10 mouse cellular contexts compared by ENCODE assay signal in genomic region chr1:167288665-167289538, GRCm38 (mm10). TPM values are rescaled to one million over a fixed set of nuclear protein-coding genes. Genes with fewer than 3 reads are reported as not detected.
A peak's percentile ranks its signal among the peaks of the same experiment; 100 is the strongest.
DNase-seq lines count a peak whose midpoint lies in the region; ATAC-seq and TF ChIP-seq lines count a peak whose summit lies in the region.
"Had no signal": no experiment of that assay in that cellular context is flagged by ENCODE, and none has a peak within 500 bp of the region (broad histone marks: within the 10 kb centered on the region; RNA-seq: fewer than 3 reads in every experiment).

No protein-coding gene starts in this region.

- DNase-seq in kidney, adult 2 months = peak; percentile 29
- no peak for DNase-seq in kidney, postnatal 36 days
- DNase-seq in G1E (ENCODE audit: low spot score) = peak; percentile 75
- DNase-seq in c-Kit-negative CD71-positive TER-119-positive erythroid progenitor cells, embryonic 14.5 days (ENCODE audit: low read depth, low spot score) = peak; percentile 70
- DNase-seq in liver, postnatal 0 days = peak; percentile 72
- DNase-seq in T-cell, adult 2 months (ENCODE audit: low spot score) = no peak
- DNase-seq in cerebellum, adult 11 months = no peak
- DNase-seq in c-Kit-positive CD71-positive TER-119-positive erythroid progenitor cells, embryonic 14.5 days (ENCODE audit: low spot score) = no peak

- no peaks in the 10 kb centered on the region for H3K9me3 ChIP-seq in G1E (replicated peaks)
- H3K9me3 ChIP-seq in liver, postnatal 0 days (ENCODE audit: low read length) = no peaks in the 10 kb centered on the region
- H3K9me3 ChIP-seq: neural tube, embryonic 12.5 days had no signal

- H3K4me1 ChIP-seq in kidney, adult 2 months (ENCODE audit: control insufficient read depth, insufficient read depth, low read length) = 0 out of 2 replicates have a peak, but pooled peaks cover 4% of the 10 kb centered on the region
- peaks cover 57% of the 10 kb centered on the region for H3K4me1 ChIP-seq in G1E (ENCODE audit: insufficient read depth, low read depth, low read length)
- H3K4me1 ChIP-seq in liver, postnatal 0 days (ENCODE audit: insufficient read depth) = peaks cover 28% of the 10 kb centered on the region

- 52% methylated on average over 11 of the region's 11 CpGs for WGBS in kidney, adult 2 months
- 25% methylated on average over 11 of the region's 11 CpGs for whole genome bisulfite sequencing in liver, postnatal 0 days (ENCODE audit: insufficient replicate concordance)

- no peak for TF ChIP-seq POLR2A in kidney, adult 2 months (IDR thresholded peaks at IDR 0.05; ENCODE audit: low read depth, low read length)

- no peak overlapping the region for H3K27ac ChIP-seq in kidney, adult 2 months (ENCODE audit: insufficient read depth, low read depth, low read length)
- peak overlapping the region; percentile 89 for H3K27ac ChIP-seq in liver, postnatal 0 days (ENCODE audit: low read depth)
- H3K27ac ChIP-seq: layer of hippocampus, adult 2 months; neural tube, embryonic 12.5 days had no signal

- no peak for TF ChIP-seq CTCF in kidney, adult 2 months (conservative IDR thresholded peaks at IDR 0.05; ENCODE audit: insufficient read depth, insufficient read length, low read depth, low read length)
- no peak for TF ChIP-seq CTCF in G1E (IDR thresholded peaks at IDR 0.05; ENCODE audit: low read depth, low read length)
- peak; percentile 55 for TF ChIP-seq CTCF in liver, postnatal 0 days (IDR thresholded peaks at IDR 0.05; ENCODE audit: low read depth)

- H3K4me3 ChIP-seq in kidney, adult 2 months (ENCODE audit: insufficient read depth, low read depth, low read length) = no peak overlapping the region
- H3K4me3 ChIP-seq in G1E (ENCODE audit: low read depth, low read length) = peak overlapping the region; percentile 28; the same call in 1 of the 2 replicates
- H3K4me3 ChIP-seq in liver, postnatal 0 days (ENCODE audit: low read depth, low read length) = peak overlapping the region; percentile 29
- H3K4me3 ChIP-seq: layer of hippocampus, adult 2 months; neural tube, embryonic 12.5 days had no signal

- no peaks in the 10 kb centered on the region for H3K36me3 ChIP-seq in kidney, adult 2 months (ENCODE audit: control insufficient read depth, insufficient read depth, low read length)
- H3K36me3 ChIP-seq in G1E (replicated peaks) = no peaks in the 10 kb centered on the region
- H3K36me3 ChIP-seq in liver, postnatal 0 days (replicated peaks; ENCODE audit: insufficient read depth, low read length) = no peaks in the 10 kb centered on the region
- H3K36me3 ChIP-seq: neural tube, embryonic 12.5 days had no signal

- H3K4me2 ChIP-seq in liver, postnatal 0 days (ENCODE audit: low read depth, low read length) = peak overlapping the region; percentile 52

- ATAC-seq in G1E (ENCODE audit: extremely low read depth, insufficient number of reproducible peaks, low FRiP score, poor library complexity, severe bottlenecking) = peak; percentile 80
- ATAC-seq in liver, postnatal 0 days = peak; percentile 83

- no peaks in the 10 kb centered on the region; the same call in 1 of the 2 replicates for H3K27me3 ChIP-seq in kidney, adult 2 months (replicated peaks; ENCODE audit: control insufficient read depth, insufficient read depth, low read length)
- no peaks in the 10 kb centered on the region for H3K27me3 ChIP-seq in G1E (ENCODE audit: insufficient read depth, low read length)
- 0 out of 2 replicates have a peak, but pooled peaks cover 3% of the 10 kb centered on the region for H3K27me3 ChIP-seq in liver, postnatal 0 days (ENCODE audit: insufficient read depth, low read length)
- H3K27me3 ChIP-seq: neural tube, embryonic 12.5 days had no signal

- peak; percentile 49; the same call in 1 of the 2 replicates for TF ChIP-seq EP300 in liver, postnatal 0 days (IDR thresholded peaks at IDR 0.05; ENCODE audit: low read depth)

- peak overlapping the region; percentile 38 for H3K9ac ChIP-seq in liver, postnatal 0 days (replicated peaks)
- H3K9ac ChIP-seq: neural tube, embryonic 12.5 days had no signal

RNA-seq across cellular contexts. Expression of gene Uck2, which starts 3.8 kb away (rescaled TPM):
- polyA plus RNA-seq in kidney, adult 2 months (2012; rRNA removed) = 12.8 and 17.5 TPM in 2 replicates
- total RNA-seq in G1E (2014; fragmentation: Nextera tagmentation) (465 and 522 TPM in 2 replicates), G1E (2017) (182 and 249 TPM in 2 replicates)
- 555 and 575 TPM in 2 replicates for polyA plus RNA-seq in G1E (2012)
- polyA plus RNA-seq in liver, postnatal 0 days (2015; fragmentation: Nextera tagmentation; extraction: Ambion mirVana) = 18.6 and 20.9 TPM in 2 replicates

RNA-seq across cellular contexts. Expression of gene Tmco1, which starts 19.3 kb away (rescaled TPM):
- polyA plus RNA-seq in kidney, adult 2 months (2012; rRNA removed) = 96.7 and 127 TPM in 2 replicates
- total RNA-seq in G1E (2014; fragmentation: Nextera tagmentation) = 66.0 and 68.2 TPM in 2 replicates
- 104 and 121 TPM in 2 replicates for total RNA-seq in G1E (2017)
- 10.8 and 12.8 TPM in 2 replicates for polyA plus RNA-seq in G1E (2012)
- polyA plus RNA-seq in liver, postnatal 0 days (2015; fragmentation: Nextera tagmentation; extraction: Ambion mirVana) = 54.6 and 57.6 TPM in 2 replicates

Comparison
In these comparisons a context has a peak if more than half of its experiments do, and no peak if none do; other contexts are left out.
1. DNase-seq: peak in kidney, adult 2 months (single experiment), G1E (single experiment), c-Kit-negative CD71-positive TER-119-positive erythroid progenitor cells, embryonic 14.5 days (single experiment) and liver, postnatal 0 days (single experiment); none in kidney, postnatal 36 days (0 of 2), T-cell, adult 2 months (single experiment), cerebellum, adult 11 months (single experiment) and c-Kit-positive CD71-positive TER-119-positive erythroid progenitor cells, embryonic 14.5 days (single experiment).
2. RNA of gene Uck2, which starts 3.8 kb away (polyA plus RNA-seq): 555 to 575 TPM in G1E; 18.6 to 20.9 TPM in liver, postnatal 0 days and 12.8 to 17.5 TPM in kidney, adult 2 months; every median in the first group is over 10 times any median in the second.